Mouse (Mus musculus) liver, embryonic 12.5 days (tissue): ENCODE results near the gene Ffar1. TPM values are rescaled to one million over a fixed set of nuclear protein-coding genes. Genes with fewer than 3 reads are reported as not detected.

Experiments used
- ATAC-seq: fragments of 200-750 bp; cut with Nextera tagmentation; 2 replicates; pipeline ENCODE4 v1.8.0; 2017; ENCODE audit warnings: moderate number of reproducible peaks, mild to moderate bottlenecking, moderate library complexity
- H3K27ac ChIP-seq: fragments of 300-500 bp; sonication (generic); 2 replicates; pipeline ENCODE4 v1.5.1; 2016; ENCODE audit warnings: mild to moderate bottlenecking
- H3K27me3 ChIP-seq: fragments of 300-500 bp; sonication (generic); replicated peaks from 2 replicates; pipeline ENCODE4 v1.6.1; 2016; ENCODE audit warnings: mild to moderate bottlenecking, moderate library complexity
- H3K36me3 ChIP-seq: fragments of 300-500 bp; sonication (generic); 2 replicates; pipeline ENCODE4 v1.6.1; 2016; ENCODE audit warnings: mild to moderate bottlenecking, moderate library complexity
- H3K4me1 ChIP-seq: fragments of 300-500 bp; sonication (generic); 2 replicates; pipeline ENCODE4 v1.6.1; 2016
- H3K4me2 ChIP-seq: fragments of 300-500 bp; sonication (generic); 2 replicates; pipeline ENCODE4 v1.6.1; 2016; ENCODE audit warnings: mild to moderate bottlenecking, moderate library complexity
- H3K4me3 ChIP-seq: fragments of 300-500 bp; sonication (generic); 2 replicates; pipeline ENCODE4 v1.5.1; 2016; ENCODE audit warnings: mild to moderate bottlenecking, moderate library complexity
- H3K9ac ChIP-seq: fragments of 300-500 bp; sonication (generic); 2 replicates; pipeline ENCODE4 v1.6.1; 2016; ENCODE audit warnings: mild to moderate bottlenecking, moderate library complexity
- H3K9me3 ChIP-seq: fragments of 300-500 bp; sonication (generic); replicated peaks from 2 replicates; pipeline ENCODE4 v1.6.1; 2016; ENCODE audit warnings: mild to moderate bottlenecking, moderate library complexity
- WGBS: fragments of 180-500 bp; shearing (Covaris S2); methylation state at CpG from one replicate; pipeline ENCODE4 v1.1.7; 2016; ENCODE audit not compliant: insufficient replicate concordance; 5-methylcytosine and 5-hydroxymethylcytosine counted together
- polyA plus RNA-seq: library from polyadenylated mRNA; unstranded; fragments of >200 nt; fragmentation: Nextera tagmentation; extraction: Ambion mirVana; gene quantifications from 2 replicates; pipeline ENCODE4 v1.2.1, GENCODE M21; 2016

Gene Ffar1
- polyA plus RNA-seq, 1 experiment from 2014 or later, result not detected

DNA sequence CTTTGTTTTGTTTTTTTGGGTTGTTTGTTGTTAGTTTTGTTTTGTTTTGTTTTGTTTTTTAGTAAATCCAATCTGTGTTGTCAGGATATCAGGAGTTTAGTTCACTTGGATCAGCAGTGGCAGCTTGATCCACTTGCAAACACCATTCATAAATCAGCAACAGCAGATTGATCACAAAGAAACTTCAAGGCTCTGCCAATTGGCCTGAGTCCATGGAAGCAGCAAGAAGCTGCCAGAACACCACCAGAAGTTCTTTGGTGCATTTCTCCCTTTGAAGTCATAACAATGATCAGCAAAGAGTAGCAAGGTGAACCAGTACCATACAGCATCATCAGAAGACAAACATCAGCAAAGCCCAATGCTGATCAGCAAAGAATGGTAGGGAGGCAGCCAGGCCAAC lies 22.7 kb upstream of the Ffar1 start:
- Histone ChIP-seq H3K9ac (no peak overlapping the region), H3K4me3 (no peak overlapping the region), H3K4me1 (no peaks in the 10 kb centered on the region), H3K9me3 (no peaks in the 10 kb centered on the region), H3K27me3 (no peaks in the 10 kb centered on the region), H3K27ac (no peak overlapping the region), H3K4me2 (no peak overlapping the region), H3K36me3 (no peaks in the 10 kb centered on the region)
- no peak for ATAC-seq

- H3K4me2 ChIP-seq, result no peak overlapping the region
- no peaks in the 10 kb centered on the region for H3K4me1 ChIP-seq
- H3K9me3 ChIP-seq, result no peaks in the 10 kb centered on the region
- H3K27me3 ChIP-seq, result no peaks in the 10 kb centered on the region
- ATAC-seq, result no peak
- no peak overlapping the region for H3K4me3 ChIP-seq
- no peaks in the 10 kb centered on the region for H3K36me3 ChIP-seq
- WGBS, result 67% methylated on average over 3 of the region's 3 CpGs
- no peak overlapping the region for H3K9ac ChIP-seq
- no peak overlapping the region for H3K27ac ChIP-seq
These were observed 20.0 kb upstream of the Ffar1 start for GRCm38 (mm10) chr7:30881367-30881766.

DNA sequence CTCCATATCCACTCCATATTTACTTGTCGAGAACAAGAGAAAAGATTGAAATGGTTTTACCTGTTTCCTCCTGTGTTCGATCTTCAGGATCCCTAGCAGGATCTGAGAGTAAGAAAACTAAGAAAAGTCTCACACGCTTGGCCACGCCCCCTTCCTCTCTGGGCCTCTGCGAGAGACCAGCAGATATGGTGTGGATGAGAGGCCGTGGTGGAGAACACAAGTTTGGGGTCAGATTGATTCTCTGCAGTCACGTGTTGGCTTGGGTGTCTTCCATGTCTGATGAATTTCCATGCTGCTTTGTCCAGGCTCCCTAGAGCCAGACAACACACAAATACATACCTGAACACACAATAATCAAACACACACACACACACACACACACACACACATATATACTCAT lies 18.8 kb upstream of the Ffar1 start, which contains the start of gene Cd22:
Gene Cd22, minus strand, starts transcription at position 167 of the 400 bp plus-strand sequence.
- Histone ChIP-seq H3K36me3 (no peaks in the 10 kb centered on the region), H3K9me3 (no peaks in the 10 kb centered on the region), H3K4me1 (no peaks in the 10 kb centered on the region), H3K27me3 (no peaks in the 10 kb centered on the region), H3K9ac (no peak within 1 kb of the TSS), H3K27ac (no peak within 1 kb of the TSS), H3K4me3 (no peak within 1 kb of the TSS), H3K4me2 (no peak within 1 kb of the TSS)
- WGBS, result 25% methylated on average over 7 of the region's 7 CpGs
- no peak for ATAC-seq

- no peaks in the 10 kb centered on the region for H3K36me3 ChIP-seq
- H3K4me2 ChIP-seq, result no peak overlapping the region
- H3K9ac ChIP-seq, result no peak overlapping the region
- peaks cover 1% of the 10 kb centered on the region; the same call in 1 of the 2 replicates for H3K27me3 ChIP-seq
- H3K4me3 ChIP-seq, result no peak overlapping the region
- no peaks in the 10 kb centered on the region for H3K9me3 ChIP-seq
- H3K27ac ChIP-seq, result no peak overlapping the region
- WGBS, result 56% methylated on average over 6 of the region's 6 CpGs
- ATAC-seq, result no peak
- no peaks in the 10 kb centered on the region for H3K4me1 ChIP-seq
These were observed 17.6 kb upstream of the Ffar1 start for GRCm38 (mm10) chr7:30878950-30879349.

GRCm38 (mm10) chr7:30873083-30873482 lies 11.7 kb upstream of the Ffar1 start:
- WGBS, result 17% methylated on average over 15 of the region's 15 CpGs
- Histone ChIP-seq H3K4me2 (no peak overlapping the region), H3K4me1 (no peaks in the 10 kb centered on the region), H3K27me3 (peaks cover 13% of the 10 kb centered on the region), H3K9ac (no peak overlapping the region), H3K9me3 (no peaks in the 10 kb centered on the region), H3K27ac (no peak overlapping the region), H3K36me3 (no peaks in the 10 kb centered on the region), H3K4me3 (no peak overlapping the region)
- no peak for ATAC-seq

- H3K4me2 ChIP-seq, result no peak overlapping the region
- no peaks in the 10 kb centered on the region for H3K9me3 ChIP-seq
- no peaks in the 10 kb centered on the region for H3K27me3 ChIP-seq
- H3K4me1 ChIP-seq, result peaks cover 14% of the 10 kb centered on the region
- H3K9ac ChIP-seq, result no peak overlapping the region
- no peak overlapping the region for H3K27ac ChIP-seq
- H3K4me3 ChIP-seq, result no peak overlapping the region
- no peak for ATAC-seq
- WGBS, result 53% methylated on average over 8 of the region's 8 CpGs
- H3K36me3 ChIP-seq, result no peaks in the 10 kb centered on the region
These were observed 2.0 kb upstream of the Ffar1 start for GRCm38 (mm10) chr7:30863386-30863785.

- ATAC-seq, result peak; percentile 52
- H3K4me1 ChIP-seq, result peaks cover 14% of the 10 kb centered on the region
- no peak overlapping the region for H3K9ac ChIP-seq
- H3K4me2 ChIP-seq, result peak overlapping the region; percentile 52
- H3K27ac ChIP-seq, result no peak overlapping the region
- no peaks in the 10 kb centered on the region; the same call in 1 of the 2 replicates for H3K27me3 ChIP-seq
- H3K4me3 ChIP-seq, result peak overlapping the region; percentile 19; the same call in 1 of the 2 replicates
- no peaks in the 10 kb centered on the region for H3K36me3 ChIP-seq
- 4% methylated on average over 14 of the region's 16 CpGs for WGBS
- H3K9me3 ChIP-seq, result no peaks in the 10 kb centered on the region
These were observed 1.5 kb downstream of the Ffar1 start for GRCm38 (mm10) chr7:30859635-30860402.

DNA sequence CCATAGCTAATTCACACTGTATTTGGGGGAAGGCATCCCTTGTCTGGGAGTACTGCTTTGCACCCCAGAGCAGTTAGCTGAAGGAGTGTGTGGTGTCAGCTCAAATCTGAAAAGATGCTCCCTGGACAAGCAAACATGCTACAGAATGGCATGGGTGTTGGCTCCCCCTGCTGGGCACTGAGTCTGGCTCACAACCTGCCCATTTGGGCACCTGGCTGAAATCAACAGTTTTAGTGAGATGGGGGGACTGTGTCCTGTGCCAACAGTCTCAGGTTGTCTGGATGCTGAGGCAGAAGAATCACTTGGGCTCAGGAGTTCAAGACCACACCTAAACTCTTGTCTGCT lies 2.1 kb downstream of the Ffar1 start:
- peak; percentile 42; the same call in 1 of the 2 replicates for ATAC-seq
- no peaks in the 10 kb centered on the region for H3K9me3 ChIP-seq
- no peak overlapping the region for H3K27ac ChIP-seq
- H3K4me2 ChIP-seq, result no peak overlapping the region
- no peak overlapping the region for H3K4me3 ChIP-seq
- no peak overlapping the region for H3K9ac ChIP-seq
- H3K4me1 ChIP-seq, result peaks cover 14% of the 10 kb centered on the region
- H3K27me3 ChIP-seq, result no peaks in the 10 kb centered on the region; the same call in 1 of the 2 replicates
- H3K36me3 ChIP-seq, result no peaks in the 10 kb centered on the region

DNA sequence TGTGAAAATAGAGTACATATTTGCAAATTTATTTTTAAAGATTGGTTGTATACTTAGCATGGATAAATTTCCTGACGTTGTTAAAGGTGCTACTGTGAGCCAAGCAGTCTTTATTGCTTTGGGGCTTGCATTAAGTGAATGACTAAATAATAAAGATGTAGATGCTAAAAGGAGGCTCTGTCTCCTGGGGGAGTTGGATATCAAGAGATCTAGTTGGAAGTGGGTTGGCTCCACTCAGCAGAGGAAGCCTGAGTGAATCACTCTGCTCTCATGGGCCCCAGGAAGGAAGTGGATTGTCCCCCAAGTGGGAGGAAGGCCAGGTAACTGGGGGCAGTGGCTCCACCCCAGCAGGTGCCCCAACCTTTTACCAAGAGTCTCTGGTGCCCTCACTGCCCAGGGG lies 3.6 kb downstream of the Ffar1 start:
- peaks cover 5% of the 10 kb centered on the region; the same call in 1 of the 2 replicates for H3K27me3 ChIP-seq
- H3K27ac ChIP-seq, result no peak overlapping the region
- no peak overlapping the region for H3K9ac ChIP-seq
- peaks cover 14% of the 10 kb centered on the region for H3K4me1 ChIP-seq
- H3K4me2 ChIP-seq, result no peak overlapping the region
- no peak for ATAC-seq
- 56% methylated on average over 1 of the region's 1 CpGs for WGBS
- no peak overlapping the region for H3K4me3 ChIP-seq
- H3K36me3 ChIP-seq, result no peaks in the 10 kb centered on the region
- H3K9me3 ChIP-seq, result no peaks in the 10 kb centered on the region

GRCm38 (mm10) chr7:30856078-30856477 lies 5.3 kb downstream of the Ffar1 start, which contains the start of gene Ffar3:
Ffar3 (minus strand) TSS chr7:30856178.
- 63% methylated on average over 6 of the region's 6 CpGs for WGBS
- H3K9me3 ChIP-seq, result no peaks in the 10 kb centered on the region
- peaks cover 14% of the 10 kb centered on the region for H3K4me1 ChIP-seq
- H3K36me3 ChIP-seq, result no peaks in the 10 kb centered on the region
- H3K9ac ChIP-seq, result no peak within 1 kb of the TSS
- no peak for ATAC-seq
- no peak within 1 kb of the TSS for H3K4me3 ChIP-seq
- H3K27ac ChIP-seq, result no peak within 1 kb of the TSS
- H3K27me3 ChIP-seq, result peaks cover 5% of the 10 kb centered on the region; the same call in 1 of the 2 replicates
- H3K4me2 ChIP-seq, result no peak within 1 kb of the TSS

GRCm38 (mm10) chr7:30851421-30851820 lies 9.9 kb downstream of the Ffar1 start:
- WGBS, result 63% methylated on average over 1 of the region's 1 CpGs
- no peak overlapping the region for H3K9ac ChIP-seq
- H3K27ac ChIP-seq, result no peak overlapping the region
- no peaks in the 10 kb centered on the region for H3K9me3 ChIP-seq
- H3K4me3 ChIP-seq, result no peak overlapping the region
- H3K27me3 ChIP-seq, result 0 out of 2 replicates have a peak, but pooled peaks cover 5% of the 10 kb centered on the region
- H3K36me3 ChIP-seq, result no peaks in the 10 kb centered on the region
- no peaks in the 10 kb centered on the region for H3K4me1 ChIP-seq
- no peak overlapping the region for H3K4me2 ChIP-seq
- no peak for ATAC-seq

- Histone ChIP-seq H3K36me3 (no peaks in the 10 kb centered on the region), H3K9ac (no peak overlapping the region), H3K27ac (no peak overlapping the region), H3K27me3 (no peaks in the 10 kb centered on the region), H3K4me1 (no peaks in the 10 kb centered on the region), H3K9me3 (no peaks in the 10 kb centered on the region), H3K4me3 (no peak overlapping the region), H3K4me2 (no peak overlapping the region)
- ATAC-seq, result no peak
- 69% methylated on average over 6 of the region's 6 CpGs for WGBS
These were observed 13.4 kb downstream of the Ffar1 start for GRCm38 (mm10) chr7:30847934-30848333.

GRCm38 (mm10) chr7:30847386-30847785 lies 14.0 kb downstream of the Ffar1 start:
- no peaks in the 10 kb centered on the region for H3K4me1 ChIP-seq
- H3K4me3 ChIP-seq, result no peak overlapping the region
- H3K9me3 ChIP-seq, result no peaks in the 10 kb centered on the region
- no peak overlapping the region for H3K9ac ChIP-seq
- 70% methylated on average over 5 of the region's 5 CpGs for WGBS
- H3K27me3 ChIP-seq, result no peaks in the 10 kb centered on the region
- no peaks in the 10 kb centered on the region for H3K36me3 ChIP-seq
- no peak for ATAC-seq
- no peak overlapping the region for H3K27ac ChIP-seq
- no peak overlapping the region for H3K4me2 ChIP-seq
